Mouse (Mus musculus) MEL (cell line): ENCODE measurements around the gene Slc30a2. TPM values are rescaled to one million over a fixed set of nuclear protein-coding genes. Genes with fewer than 3 reads are reported as not detected.

Experiments
- DNase-seq: peaks from one replicate; pipeline ENCODE4 v3.0.0; 2011; ENCODE audit warnings: low read depth, low spot score
- H3K27ac ChIP-seq: 2 replicates; pipeline ENCODE4 v1.5.1; 2012; ENCODE audit warnings: low read depth, mild to moderate bottlenecking, control low read depth, low read length, moderate library complexity; ENCODE audit not compliant: control insufficient read depth
- H3K27me3 ChIP-seq, 2 experiments: fragments of 150-350 bp in 1 of 2; sonication (generic) in 1 of 2; 2 replicates each; pipeline ENCODE4 v1.6.1; 2012; ENCODE audit warnings: low read length in 2 of 2, mild to moderate bottlenecking in 2 of 2, improper control_type of control experiment in 1 of 2, moderate library complexity in 1 of 2; ENCODE audit not compliant: insufficient read depth in 2 of 2, control insufficient read depth in 1 of 2
- H3K36me3 ChIP-seq, 2 experiments: 2 replicates each; pipeline ENCODE4 v1.6.1; 2012 to 2014; ENCODE audit warnings: low read length in 2 of 2, improper control_type of control experiment in 1 of 2, inconsistent platforms in 1 of 2, mild to moderate bottlenecking in 1 of 2; ENCODE audit not compliant: insufficient read depth in 2 of 2, control insufficient read depth in 1 of 2
- H3K4me1 ChIP-seq, 2 experiments: fragments of 150-350 bp in 1 of 2; sonication (generic) in 1 of 2; 2 replicates each; pipeline ENCODE4 v1.6.1; 2012; ENCODE audit warnings: low read length in 2 of 2, improper control_type of control experiment in 1 of 2, mild to moderate bottlenecking in 1 of 2; ENCODE audit not compliant: insufficient read depth in 2 of 2, control insufficient read depth in 1 of 2
- H3K4me3 ChIP-seq, 2 experiments: fragments of 150-350 bp in 1 of 2; sonication (generic) in 1 of 2; 2 replicates each; pipeline ENCODE4 v1.5.1; 2012; ENCODE audit warnings: low read depth in 2 of 2, low read length in 2 of 2, mild to moderate bottlenecking in 2 of 2, moderate library complexity in 2 of 2, control low read depth in 1 of 2, improper control_type of control experiment in 1 of 2; ENCODE audit not compliant: control insufficient read depth in 1 of 2, insufficient read depth in 1 of 2
- H3K79me2 ChIP-seq: 2 replicates; pipeline ENCODE4 v1.6.1; 2012; ENCODE audit warnings: mild to moderate bottlenecking, low read length, moderate library complexity; ENCODE audit not compliant: control insufficient read depth, poor library complexity, insufficient read depth
- H3K9ac ChIP-seq: 2 replicates; pipeline ENCODE4 v1.6.1; 2012; ENCODE audit warnings: low read depth, mild to moderate bottlenecking, control low read depth, low read length, moderate library complexity; ENCODE audit not compliant: control insufficient read depth, poor library complexity, severe bottlenecking
- H3K9me3 ChIP-seq: fragments of 150-350 bp; sonication (generic); replicated peaks from 2 replicates; pipeline ENCODE4 v1.6.1; 2012; ENCODE audit warnings: mild to moderate bottlenecking, low read length, improper control_type of control experiment, moderate library complexity; ENCODE audit not compliant: insufficient read depth
- BHLHE40 ChIP-seq: IDR thresholded peaks from 2 replicates; pipeline ENCODE4 v1.6.1; 2012; ENCODE audit warnings: low read depth, mild to moderate bottlenecking, inconsistent platforms, low read length, improper control_type of control experiment, borderline replicate concordance
- CHD1 ChIP-seq: IDR thresholded peaks from 2 replicates; pipeline ENCODE4 v1.6.1; 2012; ENCODE audit warnings: low read depth, mild to moderate bottlenecking, inconsistent platforms, low read length, improper control_type of control experiment
- CHD2 ChIP-seq: IDR thresholded peaks from 2 replicates; pipeline ENCODE4 v1.6.1; 2011; ENCODE audit warnings: low read length, improper control_type of control experiment
- CTCF ChIP-seq, 3 experiments: IDR thresholded peaks in 2 of 3; conservative IDR thresholded peaks in 1 of 3; 2 replicates each; pipeline ENCODE4 v1.5.1; 2011 to 2012; ENCODE audit warnings: low read length in 3 of 3, low read depth in 2 of 3, mild to moderate bottlenecking in 2 of 3, improper control_type of control experiment in 1 of 3, inconsistent platforms in 1 of 3, mixed read lengths in 1 of 3, moderate library complexity in 1 of 3; ENCODE audit not compliant: control insufficient read depth in 1 of 3, insufficient read depth in 1 of 3, poor library complexity in 1 of 3, severe bottlenecking in 1 of 3
- E2F4 ChIP-seq: IDR thresholded peaks from 2 replicates; pipeline ENCODE4 v1.6.1; 2011; ENCODE audit warnings: low read depth, low read length, improper control_type of control experiment, borderline replicate concordance
- ELF1 ChIP-seq: IDR thresholded peaks from 2 replicates; pipeline ENCODE4 v1.6.1; 2014; ENCODE audit warnings: low read depth, mild to moderate bottlenecking, inconsistent platforms, low read length, improper control_type of control experiment, moderate library complexity
- ETS1 ChIP-seq: IDR thresholded peaks from 2 replicates; pipeline ENCODE4 v1.6.1; 2012; ENCODE audit warnings: low read depth, mild to moderate bottlenecking, inconsistent platforms, low read length, improper control_type of control experiment, moderate library complexity
- GATA1 ChIP-seq: IDR thresholded peaks from 2 replicates; pipeline ENCODE4 v1.6.1; 2011; ENCODE audit warnings: low read depth, low read length, improper control_type of control experiment
- HCFC1 ChIP-seq: IDR thresholded peaks from 2 replicates; pipeline ENCODE4 v1.6.1; 2012; ENCODE audit warnings: low read depth, mild to moderate bottlenecking, inconsistent platforms, low read length, improper control_type of control experiment, moderate library complexity
- KAT2A ChIP-seq: conservative IDR thresholded peaks from 2 replicates; pipeline ENCODE4 v1.6.1; 2012; ENCODE audit warnings: low read depth, low read length, improper control_type of control experiment, inconsistent platforms
- MAZ ChIP-seq: IDR thresholded peaks from 2 replicates; pipeline ENCODE4 v1.6.1; 2012; ENCODE audit warnings: low read depth, mild to moderate bottlenecking, inconsistent platforms, low read length, improper control_type of control experiment
- NRF1 ChIP-seq: IDR thresholded peaks from 2 replicates; pipeline ENCODE4 v1.6.1; 2014; ENCODE audit warnings: low read depth, mild to moderate bottlenecking, inconsistent platforms, low read length, improper control_type of control experiment, moderate library complexity; ENCODE audit not compliant: poor library complexity, insufficient read depth, severe bottlenecking
- RCOR1 ChIP-seq: IDR thresholded peaks from 2 replicates; pipeline ENCODE4 v1.6.1; 2012; ENCODE audit warnings: low read depth, mild to moderate bottlenecking, inconsistent platforms, low read length, improper control_type of control experiment
- SIN3A ChIP-seq: IDR thresholded peaks from 2 replicates; pipeline ENCODE4 v1.6.1; 2012; ENCODE audit warnings: low read length, improper control_type of control experiment, inconsistent platforms
- SMC3 ChIP-seq: IDR thresholded peaks from 2 replicates; pipeline ENCODE4 v1.6.1; 2011; ENCODE audit warnings: low read depth, low read length, improper control_type of control experiment
- TAL1 ChIP-seq: IDR thresholded peaks from 2 replicates; pipeline ENCODE4 v1.6.1; 2012; ENCODE audit warnings: mild to moderate bottlenecking, inconsistent platforms, low read length, moderate library complexity, mixed read lengths
- TBP ChIP-seq: IDR thresholded peaks from 2 replicates; pipeline ENCODE4 v1.8.0; 2011; ENCODE audit warnings: low read depth, low read length, improper control_type of control experiment
- ZC3H11A ChIP-seq: IDR thresholded peaks from 2 replicates; pipeline ENCODE4 v1.6.1; 2012; ENCODE audit warnings: low read depth, mild to moderate bottlenecking, inconsistent platforms, low read length, improper control_type of control experiment
- ZMIZ1 ChIP-seq: IDR thresholded peaks from 2 replicates; pipeline ENCODE4 v1.6.1; 2012; ENCODE audit warnings: low read depth, mild to moderate bottlenecking, inconsistent platforms, low read length, improper control_type of control experiment, moderate library complexity
- ZNF384 ChIP-seq: IDR thresholded peaks from 2 replicates; pipeline ENCODE4 v1.6.1; 2012; ENCODE audit warnings: low read depth, mild to moderate bottlenecking, inconsistent platforms, low read length, improper control_type of control experiment
- polyA plus RNA-seq, 2 experiments: library from polyadenylated mRNA; stranded (reverse) in 1 of 2; unstranded in 1 of 2; fragments of >175 nt in 1 of 2; fragments of >200 nt in 1 of 2; gene quantifications; 2 replicates each; pipeline versions ENCODE4 v1.2.1 to v1.2.4; 2012; ENCODE audit warnings: low replicate concordance in 2 of 2, low read depth in 1 of 2; ENCODE audit not compliant: insufficient read length in 2 of 2, insufficient read depth in 1 of 2, missing spikeins in 1 of 2
- total RNA-seq: library from RNA; depleted of rRNA; stranded (reverse); fragments of 300-350 nt; gene quantifications from 2 replicates; pipeline ENCODE4 v1.2.3, GENCODE M21; 2012

Slc30a2 gene
- total and polyA plus RNA-seq, 3 experiments = 0.39 to 0.54 TPM; not detected in 1

DNA sequence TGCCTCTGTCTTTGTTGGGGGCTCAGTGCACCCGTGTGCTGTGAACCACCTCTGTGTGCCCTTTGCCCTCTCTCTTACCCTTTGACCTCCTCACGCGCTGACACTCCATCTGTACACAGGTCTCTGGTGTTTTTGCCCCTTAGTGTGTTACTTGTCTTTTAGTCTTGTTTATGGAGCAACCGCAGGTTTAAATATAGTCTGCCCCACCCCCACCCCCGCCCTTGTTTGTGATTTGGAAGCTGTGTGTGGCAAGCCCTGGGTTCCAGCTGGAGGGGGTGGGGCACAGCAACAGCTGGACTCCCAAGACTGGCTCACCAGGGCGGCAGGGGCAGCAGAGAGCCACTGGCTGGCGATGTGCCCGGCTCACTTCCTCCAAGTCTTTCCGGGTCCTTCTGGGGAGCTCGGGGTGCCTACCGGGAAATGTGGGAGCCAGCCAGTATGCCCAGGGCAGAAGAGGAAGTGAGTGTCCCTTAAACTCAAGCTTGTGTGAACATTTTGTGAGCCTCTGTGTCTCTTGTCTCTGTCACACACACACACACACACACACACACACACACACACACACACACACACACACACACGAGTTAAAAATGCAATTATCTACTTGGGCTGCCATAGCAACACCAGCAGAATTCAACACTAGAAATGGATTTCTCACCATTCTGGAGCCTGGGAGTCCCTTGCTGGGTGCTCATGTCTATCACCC is 35.5 kb upstream of the Slc30a2 start:
- Histone ChIP-seq H3K4me3 (no peak overlapping the region), H3K27me3 (peaks cover 2% of the 10 kb centered on the region in 2 experiments; a peak in 2 of 4 replicates), H3K4me1 (no peaks in the 10 kb centered on the region), H3K27ac (no peak overlapping the region), H3K9me3 (no peaks in the 10 kb centered on the region), H3K79me2 (no peaks in the 10 kb centered on the region), H3K36me3 (no peaks in the 10 kb centered on the region), H3K9ac (no peak overlapping the region)
- TF ChIP-seq KAT2A (no peak), CHD1 (no peak), NRF1 (no peak), SMC3 (no peak), ZNF384 (no peak), CTCF (IDR thresholded peaks at IDR 0.05 in 2 of 3, conservative IDR thresholded peaks at IDR 0.05 in 1 of 3; ENCODE audit: control insufficient read depth in 1 of 3, insufficient read depth in 1 of 3, low read depth in 2 of 3, low read length in 3 of 3, poor library complexity in 1 of 3, severe bottlenecking in 1 of 3) (peak in 2 of 3 experiments; percentile 23 to 27; a peak in 2 of 6 replicates), ETS1 (0 out of 2 replicates have a peak, but pooled peaks have one; percentile 25)
- DNase-seq = peak; percentile 56

DNA sequence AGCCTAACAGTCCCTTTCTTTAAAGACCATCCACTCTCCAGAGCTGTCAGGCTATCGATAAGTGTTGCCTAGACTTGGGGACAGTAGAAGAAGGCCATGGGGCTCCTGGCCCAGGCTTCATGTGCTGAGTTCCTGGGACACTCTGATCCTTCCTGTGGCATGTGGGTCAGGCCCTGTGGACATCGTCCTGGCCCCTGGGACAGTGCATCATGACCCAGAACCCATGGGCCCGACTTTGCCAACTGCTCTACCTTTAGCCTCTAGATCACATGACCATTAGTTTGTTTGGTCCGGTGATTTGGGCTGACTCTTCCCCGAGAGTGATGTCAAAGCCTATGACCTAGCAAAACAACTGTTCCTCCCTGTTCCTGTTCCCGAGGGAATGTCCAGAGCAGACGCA is 32.9 kb upstream of the Slc30a2 start:
- no peaks in the 10 kb centered on the region for H3K9me3 ChIP-seq
- no peak overlapping the region for H3K27ac ChIP-seq
- peaks cover 2% of the 10 kb centered on the region in 2 experiments; a peak in 2 of 4 replicates for H3K27me3 ChIP-seq
- no peak for DNase-seq
- no peaks in the 10 kb centered on the region for H3K36me3 ChIP-seq
- no peak overlapping the region for H3K4me3 ChIP-seq
- TF ChIP-seq TBP (no peak), MAZ (no peak), BHLHE40 (no peak), CHD2 (no peak), ZC3H11A (no peak), HCFC1 (no peak), SIN3A (no peak), ELF1 (no peak), ETS1 (no peak), ZMIZ1 (no peak), GATA1 (no peak), E2F4 (no peak), RCOR1 (no peak), TAL1 (no peak)
- H3K9ac ChIP-seq = no peak overlapping the region
- H3K4me1 ChIP-seq = no peaks in the 10 kb centered on the region
- H3K79me2 ChIP-seq = no peaks in the 10 kb centered on the region
